Mouse (Mus musculus) erythroblast, embryonic 14.5 days (primary cell): ENCODE data around the gene Sh3bp1. TPM values are rescaled to one million over a fixed set of nuclear protein-coding genes. Genes with fewer than 3 reads are reported as not detected.
A peak's percentile ranks its signal among the peaks of the same experiment; 100 is the strongest.
"Not testable (repeated sequence)": the region's sequence is repeated elsewhere in the genome, so short reads cannot be mapped to it uniquely, and the experiment has no call there.

Experiments used
- H3K27me3 ChIP-seq: 2 replicates; pipeline ENCODE4 v1.6.1; 2012; ENCODE audit warnings: inconsistent platforms; ENCODE audit not compliant: control insufficient read depth
- H3K36me3 ChIP-seq: 2 replicates; pipeline ENCODE4 v1.6.1; 2012; ENCODE audit warnings: mild to moderate bottlenecking, inconsistent platforms; ENCODE audit not compliant: control insufficient read depth
- H3K4me1 ChIP-seq: 2 replicates; pipeline ENCODE4 v1.6.1; 2012; ENCODE audit warnings: inconsistent platforms; ENCODE audit not compliant: control insufficient read depth
- H3K4me3 ChIP-seq: replicated peaks from 2 replicates; pipeline ENCODE3; 2012; ENCODE audit warnings: moderate library complexity, mild to moderate bottlenecking, inconsistent platforms
- H3K9me3 ChIP-seq: 2 replicates; pipeline ENCODE4 v1.6.1; 2012; ENCODE audit warnings: low read length, inconsistent platforms, mixed read lengths; ENCODE audit not compliant: control insufficient read depth
- GATA1 ChIP-seq: IDR thresholded peaks from 2 replicates; pipeline ENCODE4 v1.6.1; 2012; ENCODE audit warnings: low read length, inconsistent platforms, mixed read lengths
- TAL1 ChIP-seq: IDR thresholded peaks from 3 replicates; pipeline ENCODE4 v1.6.1; 2012; ENCODE audit warnings: low read length, inconsistent platforms, mixed read lengths
- polyA plus RNA-seq: library from polyadenylated mRNA; stranded (reverse); fragments of >175 nt; gene quantifications from 2 replicates; pipeline ENCODE4 v1.2.3, GENCODE M21; 2012

Gene Sh3bp1
- polyA plus RNA-seq, 1 experiment, result 13.6 TPM

DNA sequence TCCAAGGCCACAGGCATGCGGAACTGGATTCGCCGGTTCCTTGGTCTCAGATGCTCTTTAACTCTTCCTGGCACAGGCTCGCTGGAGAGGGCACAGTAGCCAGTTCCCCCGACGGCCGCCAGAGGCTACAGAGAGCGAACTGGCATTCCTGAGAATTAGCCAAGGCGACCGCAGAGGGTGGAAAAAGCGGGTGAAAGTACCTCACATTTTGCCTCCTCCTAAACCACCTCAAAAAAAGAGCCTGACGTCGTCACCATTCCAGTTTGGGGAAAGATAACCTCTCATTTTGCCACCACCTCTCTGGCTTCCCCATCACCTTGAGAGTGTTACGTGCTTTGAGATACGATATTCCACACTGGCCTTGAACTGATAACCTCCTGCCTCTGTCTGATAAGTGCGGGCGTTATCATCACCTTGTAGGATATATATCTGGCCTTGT is 23.3 kb upstream of the Sh3bp1 start:
- Histone ChIP-seq H3K9me3 (no peaks in the 10 kb centered on the region), H3K4me1 (peaks cover 49% of the 10 kb centered on the region), H3K4me3 (peak overlapping the region; percentile 77), H3K27me3 (no peaks in the 10 kb centered on the region), H3K36me3 (peaks cover 18% of the 10 kb centered on the region)
- peak; percentile 48; the same call in 2 of the 3 replicates for TF ChIP-seq TAL1
- peak; percentile 63 for TF ChIP-seq GATA1

GRCm38 (mm10) chr15:78876991-78877809 is 22.4 kb upstream of the Sh3bp1 start, which contains the start of gene Gga1:
TSS of gene Gga1 (plus strand) at chr15:78877190.
- Histone ChIP-seq H3K4me1 (peaks cover 49% of the 10 kb centered on the region), H3K36me3 (peaks cover 27% of the 10 kb centered on the region)

DNA sequence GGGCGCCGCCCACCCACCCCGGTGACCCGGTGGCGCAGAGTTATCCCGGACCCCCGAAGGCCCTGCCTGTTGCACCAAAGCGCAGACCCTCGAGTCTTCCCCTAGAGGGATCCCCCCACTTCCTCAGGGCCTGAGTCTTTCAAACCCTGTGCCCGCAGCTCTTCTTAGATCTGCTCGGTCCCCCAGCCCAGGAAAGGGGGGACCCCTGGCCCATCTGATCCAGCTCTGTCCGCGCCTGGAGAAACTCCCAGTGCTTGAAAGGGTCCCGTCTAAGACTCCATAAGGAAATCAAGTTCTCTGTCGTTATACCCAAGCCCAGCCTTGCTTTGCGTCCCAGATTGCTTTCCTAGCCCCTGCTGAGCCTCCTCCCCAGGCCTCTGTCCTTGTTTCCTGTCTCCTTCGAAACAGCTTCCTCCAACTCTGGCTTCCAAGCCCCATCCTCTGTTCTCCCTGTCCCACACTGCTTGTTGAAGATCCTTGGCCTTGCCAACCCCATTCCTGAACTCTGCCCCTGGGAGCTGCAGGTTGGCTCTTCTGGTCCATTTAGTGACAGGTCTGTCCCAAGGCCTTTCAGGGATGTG is 21.7 kb upstream of the Sh3bp1 start:
- Histone ChIP-seq H3K4me1 (peaks cover 46% of the 10 kb centered on the region), H3K36me3 (peaks cover 33% of the 10 kb centered on the region), H3K27me3 (no peaks in the 10 kb centered on the region)

More at GRCm38 (mm10) chr15:78876991-78877809, 22.4 kb upstream of the Sh3bp1 start, which contains the start of gene Gga1:
- Histone ChIP-seq H3K9me3 (no peaks in the 10 kb centered on the region), H3K4me3 (peak within 1 kb of the TSS; percentile 77), H3K27me3 (no peaks in the 10 kb centered on the region)
- no peak for TF ChIP-seq GATA1
- no peak for TF ChIP-seq TAL1

GRCm38 (mm10) chr15:78878792-78879516 is 20.6 kb upstream of the Sh3bp1 start:
- Histone ChIP-seq H3K4me1 (peaks cover 45% of the 10 kb centered on the region), H3K36me3 (peaks cover 44% of the 10 kb centered on the region)
- not testable (repeated sequence) for H3K9me3 ChIP-seq, H3K27me3 ChIP-seq, H3K4me3 ChIP-seq

More for the DNA sequence above, 21.7 kb upstream of the Sh3bp1 start:
- peak overlapping the region; percentile 77 for H3K4me3 ChIP-seq
- no peaks in the 10 kb centered on the region for H3K9me3 ChIP-seq
- TF ChIP-seq GATA1, result no peak
- TF ChIP-seq TAL1, result no peak

- Histone ChIP-seq H3K27me3 (no peaks in the 10 kb centered on the region), H3K4me1 (peaks cover 40% of the 10 kb centered on the region), H3K36me3 (peaks cover 56% of the 10 kb centered on the region), H3K9me3 (no peaks in the 10 kb centered on the region), H3K4me3 (no peak overlapping the region)
- TF ChIP-seq GATA1 (no peak), TAL1 (no peak)
Measured at GRCm38 (mm10) chr15:78880432-78880831, 19.1 kb upstream of the Sh3bp1 start.

GRCm38 (mm10) chr15:78881828-78882227 is 17.7 kb upstream of the Sh3bp1 start:
- Histone ChIP-seq H3K36me3 (peaks cover 68% of the 10 kb centered on the region), H3K4me3 (no peak overlapping the region), H3K27me3 (no peaks in the 10 kb centered on the region), H3K9me3 (no peaks in the 10 kb centered on the region), H3K4me1 (peaks cover 26% of the 10 kb centered on the region)
- TF ChIP-seq GATA1 (no peak), TAL1 (no peak)

- no peak for TF ChIP-seq GATA1
- Histone ChIP-seq H3K4me3 (no peak overlapping the region), H3K36me3 (peaks cover 90% of the 10 kb centered on the region), H3K9me3 (no peaks in the 10 kb centered on the region), H3K27me3 (no peaks in the 10 kb centered on the region), H3K4me1 (peaks cover 51% of the 10 kb centered on the region)
Measured at GRCm38 (mm10) chr15:78889401-78889853, 10.1 kb upstream of the Sh3bp1 start.

GRCm38 (mm10) chr15:78892440-78892839 is 7.1 kb upstream of the Sh3bp1 start:
- no peak for TF ChIP-seq GATA1
- Histone ChIP-seq H3K4me1 (peaks cover 81% of the 10 kb centered on the region), H3K4me3 (no peak overlapping the region), H3K9me3 (no peaks in the 10 kb centered on the region), H3K36me3 (peaks cover 75% of the 10 kb centered on the region), H3K27me3 (no peaks in the 10 kb centered on the region)

- Histone ChIP-seq H3K27me3 (no peaks in the 10 kb centered on the region), H3K4me3 (no peak overlapping the region), H3K36me3 (peaks cover 54% of the 10 kb centered on the region), H3K9me3 (no peaks in the 10 kb centered on the region), H3K4me1 (peaks cover 89% of the 10 kb centered on the region)
- TF ChIP-seq GATA1 (no peak), TAL1 (no peak)
Measured at GRCm38 (mm10) chr15:78894726-78895125, 4.8 kb upstream of the Sh3bp1 start.
